Mouse (Mus musculus): ENCODE measurements around the gene Nkx6-1.

GRCm38 (mm10) chr5:101647726-101648686 is 16.8 kb downstream of the Nkx6-1 start:
- TF ChIP-seq CTCF (IDR thresholded peaks at IDR 0.05), result peak; percentile 62
- TF ChIP-seq EP300 (IDR thresholded peaks at IDR 0.05), result no peak
